Mouse (Mus musculus) ES-Bruce4 (cell line): ENCODE data around the gene Fgfr1op.

Experiments used
- CTCF ChIP-seq: IDR thresholded peaks from one replicate; pipeline ENCODE4 v1.8.1; 2011; ENCODE audit warnings: low read depth, low read length
- EP300 ChIP-seq: IDR thresholded peaks from 2 replicates; pipeline ENCODE4 v1.6.1; 2011; ENCODE audit warnings: low read depth, low read length; ENCODE audit not compliant: insufficient read depth
- POLR2A ChIP-seq: IDR thresholded peaks from one replicate; pipeline ENCODE4 v1.8.1; 2011; ENCODE audit warnings: low read length; ENCODE audit not compliant: insufficient read depth

GRCm38 (mm10) chr17:8215016-8215745, 49.9 kb downstream of the Fgfr1op start:
- no peak for TF ChIP-seq POLR2A
- no peak for TF ChIP-seq CTCF
- no peak for TF ChIP-seq EP300
